Mouse (Mus musculus) liver, embryonic 12.5 days (tissue): ENCODE data around the gene Btg2. TPM values are rescaled to one million over a fixed set of nuclear protein-coding genes. Genes with fewer than 3 reads are reported as not detected.
A peak's percentile ranks its signal among the peaks of the same experiment; 100 is the strongest.

Experiments used
- ATAC-seq: fragments of 200-750 bp; cut with Nextera tagmentation; 2 replicates; pipeline ENCODE4 v1.8.0; 2017; ENCODE audit warnings: moderate number of reproducible peaks, mild to moderate bottlenecking, moderate library complexity
- H3K27ac ChIP-seq: fragments of 300-500 bp; sonication (generic); 2 replicates; pipeline ENCODE4 v1.5.1; 2016; ENCODE audit warnings: mild to moderate bottlenecking
- H3K27me3 ChIP-seq: fragments of 300-500 bp; sonication (generic); replicated peaks from 2 replicates; pipeline ENCODE4 v1.6.1; 2016; ENCODE audit warnings: mild to moderate bottlenecking, moderate library complexity
- H3K36me3 ChIP-seq: fragments of 300-500 bp; sonication (generic); 2 replicates; pipeline ENCODE4 v1.6.1; 2016; ENCODE audit warnings: mild to moderate bottlenecking, moderate library complexity
- H3K4me1 ChIP-seq: fragments of 300-500 bp; sonication (generic); 2 replicates; pipeline ENCODE4 v1.6.1; 2016
- H3K4me2 ChIP-seq: fragments of 300-500 bp; sonication (generic); 2 replicates; pipeline ENCODE4 v1.6.1; 2016; ENCODE audit warnings: mild to moderate bottlenecking, moderate library complexity
- H3K4me3 ChIP-seq: fragments of 300-500 bp; sonication (generic); 2 replicates; pipeline ENCODE4 v1.5.1; 2016; ENCODE audit warnings: mild to moderate bottlenecking, moderate library complexity
- H3K9ac ChIP-seq: fragments of 300-500 bp; sonication (generic); 2 replicates; pipeline ENCODE4 v1.6.1; 2016; ENCODE audit warnings: mild to moderate bottlenecking, moderate library complexity
- H3K9me3 ChIP-seq: fragments of 300-500 bp; sonication (generic); replicated peaks from 2 replicates; pipeline ENCODE4 v1.6.1; 2016; ENCODE audit warnings: mild to moderate bottlenecking, moderate library complexity
- WGBS: fragments of 180-500 bp; shearing (Covaris S2); methylation state at CpG from one replicate; pipeline ENCODE4 v1.1.7; 2016; ENCODE audit not compliant: insufficient replicate concordance; 5-methylcytosine and 5-hydroxymethylcytosine counted together
- polyA plus RNA-seq: library from polyadenylated mRNA; unstranded; fragments of >200 nt; fragmentation: Nextera tagmentation; extraction: Ambion mirVana; gene quantifications from 2 replicates; pipeline ENCODE4 v1.2.1, GENCODE M21; 2016

Gene Btg2
- polyA plus RNA-seq, 1 experiment from 2014 or later = 78.2 TPM

GRCm38 (mm10) chr1:134063086-134063772, 15.7 kb downstream of the Btg2 start:
- ATAC-seq = no peak
- H3K4me2 ChIP-seq = peak overlapping the region; percentile 64
- peaks cover 94% of the 10 kb centered on the region for H3K4me1 ChIP-seq
- H3K4me3 ChIP-seq = peak overlapping the region; percentile 26
- H3K27ac ChIP-seq = peak overlapping the region; percentile 71
- peak overlapping the region; percentile 74 for H3K9ac ChIP-seq
- no peaks in the 10 kb centered on the region for H3K36me3 ChIP-seq
- 6% methylated on average over 33 of the region's 33 CpGs for WGBS
- H3K9me3 ChIP-seq = no peaks in the 10 kb centered on the region
- peaks cover 67% of the 10 kb centered on the region for H3K27me3 ChIP-seq

GRCm38 (mm10) chr1:134062411-134063085, 16.4 kb downstream of the Btg2 start:
- Histone ChIP-seq H3K27me3 (peaks cover 60% of the 10 kb centered on the region), H3K27ac (peak overlapping the region; percentile 71; the same call in 1 of the 2 replicates), H3K9me3 (no peaks in the 10 kb centered on the region), H3K4me3 (0 out of 2 replicates have a peak overlapping the region, but pooled peaks have one; percentile 26), H3K9ac (peak overlapping the region; percentile 74), H3K4me1 (peaks cover 97% of the 10 kb centered on the region), H3K36me3 (no peaks in the 10 kb centered on the region), H3K4me2 (peak overlapping the region; percentile 64)
- 28% methylated on average over 11 of the region's 11 CpGs for WGBS
- no peak for ATAC-seq

GRCm38 (mm10) chr1:134061915-134062314, 17.0 kb downstream of the Btg2 start:
- H3K4me2 ChIP-seq = peak overlapping the region; percentile 86
- 70% methylated on average over 3 of the region's 3 CpGs for WGBS
- ATAC-seq = no peak
- peaks cover 97% of the 10 kb centered on the region for H3K4me1 ChIP-seq
- peak overlapping the region; percentile 74 for H3K9ac ChIP-seq
- no peaks in the 10 kb centered on the region for H3K9me3 ChIP-seq
- no peak overlapping the region for H3K4me3 ChIP-seq
- peaks cover 54% of the 10 kb centered on the region for H3K27me3 ChIP-seq
- H3K27ac ChIP-seq = no peak overlapping the region
- H3K36me3 ChIP-seq = no peaks in the 10 kb centered on the region

GRCm38 (mm10) chr1:134060849-134061569, 17.9 kb downstream of the Btg2 start:
- Histone ChIP-seq H3K36me3 (no peaks in the 10 kb centered on the region), H3K27me3 (peaks cover 45% of the 10 kb centered on the region), H3K9ac (peak overlapping the region; percentile 74), H3K4me3 (peak overlapping the region; percentile 56), H3K9me3 (no peaks in the 10 kb centered on the region), H3K4me1 (peaks cover 97% of the 10 kb centered on the region), H3K4me2 (peak overlapping the region; percentile 86), H3K27ac (peak overlapping the region; percentile 97)
- ATAC-seq = peak; percentile 97
- 5% methylated on average over 31 of the region's 31 CpGs for WGBS

- peak overlapping the region; percentile 56 for H3K4me3 ChIP-seq
- peak overlapping the region; percentile 74 for H3K9ac ChIP-seq
- 0 out of 2 replicates have a peak, but pooled peaks have one; percentile 24 for ATAC-seq
- no peaks in the 10 kb centered on the region for H3K36me3 ChIP-seq
- WGBS = 58% methylated on average over 16 of the region's 16 CpGs
- H3K4me2 ChIP-seq = peak overlapping the region; percentile 86
- no peaks in the 10 kb centered on the region for H3K9me3 ChIP-seq
- peaks cover 97% of the 10 kb centered on the region for H3K4me1 ChIP-seq
- H3K27me3 ChIP-seq = peaks cover 37% of the 10 kb centered on the region
- peak overlapping the region; percentile 97 for H3K27ac ChIP-seq
Observed at GRCm38 (mm10) chr1:134059739-134060695, 18.9 kb downstream of the Btg2 start.

GRCm38 (mm10) chr1:134058870-134059269, 20.1 kb downstream of the Btg2 start:
- 53% methylated on average over 6 of the region's 6 CpGs for WGBS
- H3K4me3 ChIP-seq = no peak overlapping the region
- no peak overlapping the region for H3K4me2 ChIP-seq
- peaks cover 97% of the 10 kb centered on the region for H3K4me1 ChIP-seq
- no peak overlapping the region; the same call in 1 of the 2 replicates for H3K27ac ChIP-seq
- peaks cover 29% of the 10 kb centered on the region for H3K27me3 ChIP-seq
- no peak for ATAC-seq
- no peaks in the 10 kb centered on the region for H3K9me3 ChIP-seq
- H3K36me3 ChIP-seq = no peaks in the 10 kb centered on the region
- H3K9ac ChIP-seq = no peak overlapping the region

- no peak overlapping the region for H3K4me2 ChIP-seq
- no peaks in the 10 kb centered on the region for H3K36me3 ChIP-seq
- H3K4me1 ChIP-seq = peaks cover 97% of the 10 kb centered on the region
- peaks cover 18% of the 10 kb centered on the region for H3K27me3 ChIP-seq
- no peak overlapping the region for H3K4me3 ChIP-seq
- no peak for ATAC-seq
- no peaks in the 10 kb centered on the region for H3K9me3 ChIP-seq
- H3K9ac ChIP-seq = no peak overlapping the region
- 65% methylated on average over 8 of the region's 8 CpGs for WGBS
- 0 out of 2 replicates have a peak overlapping the region, but pooled peaks have one; percentile 5 for H3K27ac ChIP-seq
Observed at GRCm38 (mm10) chr1:134057736-134058135, 21.2 kb downstream of the Btg2 start.

GRCm38 (mm10) chr1:134056285-134056684, 22.6 kb downstream of the Btg2 start:
- Histone ChIP-seq H3K4me3 (no peak overlapping the region), H3K9ac (no peak overlapping the region), H3K27me3 (peaks cover 6% of the 10 kb centered on the region; the same call in 1 of the 2 replicates), H3K27ac (no peak overlapping the region), H3K9me3 (no peaks in the 10 kb centered on the region), H3K36me3 (no peaks in the 10 kb centered on the region), H3K4me2 (no peak overlapping the region), H3K4me1 (peaks cover 83% of the 10 kb centered on the region)
- 67% methylated on average over 4 of the region's 4 CpGs for WGBS
- ATAC-seq = no peak

- H3K27me3 ChIP-seq = peaks cover 11% of the 10 kb centered on the region; the same call in 1 of the 2 replicates
- H3K4me3 ChIP-seq = no peak overlapping the region
- H3K27ac ChIP-seq = peak overlapping the region; percentile 18; the same call in 1 of the 2 replicates
- H3K36me3 ChIP-seq = no peaks in the 10 kb centered on the region
- H3K9me3 ChIP-seq = no peaks in the 10 kb centered on the region
- peak overlapping the region; percentile 20; the same call in 1 of the 2 replicates for H3K4me2 ChIP-seq
- WGBS = 78% methylated on average over 9 of the region's 9 CpGs
- H3K9ac ChIP-seq = 0 out of 2 replicates have a peak overlapping the region, but pooled peaks have one; percentile 8
- no peak for ATAC-seq
- H3K4me1 ChIP-seq = peaks cover 79% of the 10 kb centered on the region
Observed at GRCm38 (mm10) chr1:134055666-134056245, 23.2 kb downstream of the Btg2 start.

- Histone ChIP-seq H3K4me3 (no peak overlapping the region), H3K4me1 (peaks cover 72% of the 10 kb centered on the region), H3K9me3 (no peaks in the 10 kb centered on the region), H3K36me3 (no peaks in the 10 kb centered on the region), H3K27me3 (peaks cover 16% of the 10 kb centered on the region), H3K9ac (peak overlapping the region; percentile 33), H3K27ac (peak overlapping the region; percentile 18; the same call in 1 of the 2 replicates), H3K4me2 (peak overlapping the region; percentile 20)
- 57% methylated on average over 9 of the region's 9 CpGs for WGBS
- no peak for ATAC-seq
Observed at GRCm38 (mm10) chr1:134055058-134055457, 23.9 kb downstream of the Btg2 start.
